In the genomic region with DNA sequence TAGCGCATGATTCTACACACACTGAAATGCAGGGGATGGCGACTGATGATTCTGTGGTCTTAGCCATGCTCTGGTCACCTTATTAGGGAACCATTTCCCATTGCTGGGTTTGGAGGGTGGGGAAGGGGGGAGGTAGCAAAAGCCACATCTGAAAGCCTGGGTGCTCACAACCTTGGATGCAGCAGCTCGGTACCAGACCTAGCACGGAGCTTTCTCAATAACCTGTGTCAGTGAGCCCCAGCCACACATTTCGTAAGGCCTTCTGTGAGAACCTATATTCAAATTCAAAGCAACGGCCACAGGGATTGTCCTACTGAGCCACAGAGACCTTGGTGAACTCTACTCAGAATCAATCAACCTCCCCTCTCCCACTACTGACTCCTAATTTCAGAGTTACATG, we compare ENCODE assay signal across 18 mouse cellular contexts.
"Had no signal": no experiment of that assay in that cellular context is flagged by ENCODE, and none has a peak within 500 bp of the region (broad histone marks: within the 10 kb centered on the region; RNA-seq: fewer than 3 reads in every experiment).

No protein-coding gene starts in this region.

- ATAC-seq: liver, postnatal 0 days; lung, postnatal 0 days; midbrain, embryonic 13.5 days; midbrain, embryonic 15.5 days had no signal

- H3K27ac ChIP-seq: liver, embryonic 15.5 days; lung, embryonic 15.5 days; macrophage; midbrain, embryonic 13.5 days; midbrain, embryonic 15.5 days; neural tube, embryonic 12.5 days; stomach, embryonic 15.5 days had no signal

- H3K9ac ChIP-seq: liver, embryonic 15.5 days; liver, postnatal 0 days; lung, embryonic 15.5 days; midbrain, embryonic 13.5 days; midbrain, embryonic 15.5 days; neural tube, embryonic 12.5 days; stomach, embryonic 15.5 days had no signal

- H3K4me1 ChIP-seq: liver, embryonic 15.5 days; midbrain, embryonic 13.5 days; midbrain, embryonic 15.5 days; neural tube, embryonic 12.5 days had no signal

- H3K4me3 ChIP-seq: liver, embryonic 15.5 days; lung, embryonic 15.5 days; megakaryocyte, embryonic 14.5 days; midbrain, embryonic 13.5 days; midbrain, embryonic 15.5 days; neural tube, embryonic 12.5 days; stomach, embryonic 15.5 days had no signal

- DNase-seq: liver, postnatal 0 days; lung, adult 2 months; lung, postnatal 14 days; lung, postnatal 36 days; right cerebral cortex, postnatal 14 days; thymus, adult 2 months; thymus, postnatal 25 days; thymus, postnatal 4 days had no signal

- H3K4me2 ChIP-seq: liver, embryonic 15.5 days; lung, embryonic 15.5 days; midbrain, embryonic 11.5 days; midbrain, embryonic 13.5 days; midbrain, embryonic 15.5 days; neural tube, embryonic 12.5 days; stomach, embryonic 15.5 days had no signal

- H3K36me3 ChIP-seq: liver, embryonic 15.5 days; lung, embryonic 15.5 days; midbrain, embryonic 13.5 days; midbrain, embryonic 15.5 days; neural tube, embryonic 12.5 days; stomach, embryonic 15.5 days had no signal

- H3K27me3 ChIP-seq: liver, embryonic 15.5 days; lung, embryonic 15.5 days; midbrain, embryonic 13.5 days; midbrain, embryonic 15.5 days; neural tube, embryonic 12.5 days; stomach, embryonic 15.5 days had no signal

- H3K9me3 ChIP-seq: liver, embryonic 15.5 days; lung, embryonic 15.5 days; megakaryocyte, embryonic 14.5 days; midbrain, embryonic 13.5 days; midbrain, embryonic 15.5 days; neural tube, embryonic 12.5 days; stomach, embryonic 15.5 days had no signal
